Mouse (Mus musculus): ENCODE measurements at regions not wholly inside any gene's neighbourhood (a gene's known extent, or its start where the extent isn't known, plus 50 kb on each side); places are given as distances from the start of the nearest gene placed in this dataset.

DNA sequence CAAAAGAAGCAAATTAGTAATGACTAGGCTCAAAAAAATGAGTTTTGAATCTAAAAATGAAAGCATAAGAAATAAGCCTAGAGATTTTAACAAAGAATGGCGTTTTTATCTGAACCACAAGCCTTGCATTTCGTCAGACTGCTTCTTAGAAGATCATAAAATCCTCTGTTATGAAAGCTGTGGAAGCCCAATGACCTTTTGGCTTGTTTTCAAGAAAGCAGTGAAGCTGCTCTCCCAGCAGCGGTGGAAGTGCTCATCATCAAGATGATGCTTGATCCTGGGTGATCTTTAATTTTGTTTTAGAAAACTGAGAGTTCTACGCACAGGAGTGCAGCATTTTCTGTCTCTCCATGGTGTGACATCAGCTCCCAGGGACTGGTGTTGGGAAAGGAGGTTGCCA is 68.3 kb upstream of the Nrp1 start:
- no peak for DNase-seq (ENCODE audit: low read depth, low spot score)

DNA sequence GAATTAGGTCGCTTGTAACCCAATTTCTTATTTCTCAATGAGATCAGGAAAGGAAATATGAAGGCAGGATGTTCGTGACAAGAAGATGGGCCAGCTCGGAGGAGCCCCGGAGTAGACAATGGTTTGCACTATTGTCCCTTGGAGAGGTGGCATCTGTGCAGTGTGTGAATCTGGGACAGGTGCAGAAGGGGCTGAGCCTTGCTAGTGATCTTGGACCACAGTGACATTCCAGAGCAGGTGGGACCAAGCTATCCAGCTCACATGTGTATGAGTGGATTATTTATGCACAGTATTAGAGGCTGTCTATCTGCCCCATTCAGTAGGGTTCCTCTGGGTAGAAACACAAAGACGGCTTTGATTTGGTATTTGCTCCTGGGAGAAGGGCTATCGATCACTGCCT is 66.0 kb upstream of the Nrp1 start:
- DNase-seq (ENCODE audit: low read depth, low spot score), result no peak

DNA sequence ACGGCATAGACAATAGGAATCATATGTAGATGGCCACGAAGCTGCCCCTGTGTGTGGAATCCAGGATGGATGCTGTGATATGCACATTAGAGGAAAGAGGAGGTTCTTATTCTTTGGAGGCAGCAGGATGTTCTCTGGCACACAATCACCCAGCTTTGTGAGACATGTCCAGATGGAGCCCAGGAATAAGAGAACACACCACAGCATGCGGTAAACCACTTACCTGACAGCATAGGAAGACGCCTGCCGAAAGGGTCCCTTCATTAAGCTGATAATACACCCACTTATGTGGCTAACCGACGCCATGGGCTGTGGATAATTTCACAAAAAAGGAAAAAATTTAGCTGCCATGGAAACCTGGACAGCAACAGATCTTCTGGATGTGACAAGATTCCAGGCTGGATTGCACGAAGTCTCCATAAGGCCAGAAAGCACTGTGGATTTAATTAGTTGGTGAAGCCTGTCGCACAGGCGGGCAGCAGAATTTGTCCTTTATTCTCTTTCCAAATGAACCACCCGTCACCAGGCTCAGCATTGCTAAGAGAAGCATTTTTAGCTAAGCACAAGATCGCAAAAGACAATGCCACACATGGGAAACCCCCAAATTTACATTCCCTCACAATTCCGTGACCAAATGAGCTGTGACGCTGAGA is 61.5 kb upstream of the Nrp1 start:
- no peak for DNase-seq (ENCODE audit: low read depth, low spot score)

DNA sequence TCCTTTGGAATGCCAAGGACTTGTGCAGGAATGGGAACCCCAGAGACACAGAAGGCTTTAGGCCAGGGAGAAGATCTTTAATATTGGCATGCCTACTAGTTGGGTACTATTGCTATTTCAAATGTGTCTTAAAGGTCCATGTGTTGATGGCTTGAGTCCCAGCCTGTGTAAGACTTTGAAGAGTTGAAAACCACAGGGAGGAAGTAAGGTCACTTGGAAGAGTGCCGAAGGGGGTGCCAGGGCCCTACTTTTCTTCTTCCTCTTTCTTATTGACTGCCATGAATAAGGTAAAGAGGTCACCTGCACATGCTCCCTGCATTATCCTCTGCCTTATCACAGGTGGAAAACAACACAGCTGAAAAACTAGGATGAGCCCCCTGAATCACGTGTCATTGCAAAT is 56.1 kb upstream of the Nrp1 start:
- no peak for DNase-seq (ENCODE audit: low read depth, low spot score)
